Mouse (Mus musculus) sigmoid colon, adult 10 weeks (tissue): ENCODE results near the gene Spin2d. TPM values are rescaled to one million over a fixed set of nuclear protein-coding genes. Genes with fewer than 3 reads are reported as not detected.

Experiments used
- polyA plus RNA-seq: library from polyadenylated mRNA; stranded (reverse); fragments of 350-450 nt; fragmentation: Illumina TruSeq; extraction: RNeasy Lipid Tissue Mini Kit (QIAGEN cat#74804); gene quantifications from one replicate; pipeline ENCODE4 v1.2.3, GENCODE M21; 2014; ENCODE audit warnings: low read depth, low replicate concordance

Gene Spin2d
- not detected for polyA plus RNA-seq

DNA sequence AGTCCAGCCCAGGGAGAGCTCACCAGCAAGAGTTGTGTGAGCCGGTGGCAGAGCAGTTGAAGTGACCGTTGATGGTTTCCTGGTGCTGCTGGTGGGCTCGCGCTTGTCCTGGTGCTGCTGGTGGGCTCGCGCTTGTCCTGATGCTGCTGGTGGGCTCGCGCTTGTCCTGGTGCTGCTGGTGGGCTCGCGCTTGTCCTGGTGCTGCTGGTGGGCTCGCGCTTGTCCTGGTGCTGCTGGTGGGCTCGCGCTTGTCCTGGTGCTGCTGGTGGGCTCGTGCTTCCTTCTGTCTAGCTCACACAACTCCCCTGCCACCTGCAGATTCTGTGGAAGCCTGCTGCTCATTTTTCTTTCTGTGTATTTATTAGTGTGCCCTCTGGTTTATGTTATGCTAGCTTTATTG, at the start of gene Spin2d:
Gene Spin2d, minus strand, starts transcription at position 101 of the 400 bp plus-strand sequence.

DNA sequence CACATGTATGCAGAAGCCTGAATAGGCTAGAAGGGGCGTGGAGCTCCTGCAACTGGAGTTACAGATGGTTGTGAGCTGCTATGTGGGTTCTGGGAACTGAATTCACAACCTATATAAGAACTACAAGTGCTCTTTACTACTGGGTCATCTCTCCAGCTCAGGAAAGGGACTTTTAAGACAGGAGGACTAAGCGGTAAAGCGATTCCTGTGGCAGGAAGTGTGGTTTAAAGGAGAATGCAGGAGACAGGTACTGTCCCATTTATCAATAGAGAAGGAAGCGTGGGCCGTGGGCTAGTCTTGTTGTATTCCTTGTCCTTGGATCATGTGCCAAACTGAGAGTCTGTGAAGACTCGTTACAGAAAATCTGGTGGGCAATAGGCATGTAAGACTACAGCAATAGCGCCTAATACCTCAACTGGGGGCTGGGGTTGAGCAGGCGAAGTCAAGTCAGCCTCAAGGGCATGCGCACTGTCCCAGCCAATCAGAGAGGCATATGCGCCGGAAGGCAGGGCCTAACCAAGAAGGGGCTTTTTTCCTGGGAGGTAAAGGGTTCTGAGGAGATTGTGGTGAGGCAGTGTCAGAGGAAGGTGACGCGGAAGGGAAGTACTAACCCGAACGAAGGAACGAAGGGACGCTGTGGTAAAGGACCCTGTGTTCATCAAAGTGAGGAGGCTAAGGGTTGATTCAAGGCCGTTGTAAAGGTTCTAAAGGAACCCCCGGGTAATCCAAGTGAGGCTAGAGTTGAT, 37.2 kb upstream of the Spin2d start, which contains the start of gene Xlr4b:
Gene Xlr4b, plus strand, starts transcription at position 515 of the 746 bp plus-strand sequence.

DNA sequence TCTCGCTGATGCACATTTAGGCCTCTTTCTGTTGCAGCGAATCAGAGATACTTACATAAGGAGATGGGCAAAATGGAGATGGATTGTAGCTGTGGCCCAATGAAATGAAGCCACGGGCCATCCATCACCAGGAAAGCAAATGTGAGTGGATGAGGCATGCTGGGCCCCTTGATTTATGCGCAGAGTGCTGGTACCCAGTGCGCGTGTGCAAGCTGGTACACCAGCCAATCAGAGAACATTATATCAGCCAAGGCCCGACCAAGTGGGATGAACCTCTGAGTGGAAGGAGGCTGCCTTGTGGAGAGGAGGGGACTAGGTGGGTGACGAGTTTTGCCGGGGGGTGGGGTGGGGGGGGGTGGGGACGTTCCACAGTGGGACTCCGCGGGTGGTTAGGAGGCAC, 15.1 kb upstream of the Spin2d start, which contains the start of gene Xlr3b:
Gene Xlr3b, plus strand, starts transcription at position 274 of the 400 bp plus-strand sequence.

DNA sequence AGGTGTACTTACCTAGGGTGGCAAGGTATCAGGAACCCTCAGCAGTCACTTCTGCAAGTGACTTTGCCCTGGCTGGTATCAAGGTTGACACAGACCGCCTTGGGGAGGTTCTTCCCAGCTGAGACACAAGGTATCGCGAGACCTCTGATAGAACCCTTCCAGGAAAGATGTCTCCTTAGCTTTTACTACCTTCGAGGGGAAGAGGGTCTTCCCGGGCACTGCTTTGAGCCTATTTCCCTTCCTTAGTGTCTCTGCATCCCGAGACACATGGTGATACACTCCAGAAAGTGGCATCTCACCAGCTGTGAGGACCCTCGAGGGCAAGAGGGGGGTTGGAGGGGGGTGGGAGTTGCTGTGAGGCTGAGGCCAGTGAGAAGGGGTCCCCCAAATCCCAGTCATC, 27.4 kb downstream of the Spin2d start, which contains the start of gene DXBay18:
Gene DXBay18, minus strand, starts transcription at position 101 of the 400 bp plus-strand sequence.

DNA sequence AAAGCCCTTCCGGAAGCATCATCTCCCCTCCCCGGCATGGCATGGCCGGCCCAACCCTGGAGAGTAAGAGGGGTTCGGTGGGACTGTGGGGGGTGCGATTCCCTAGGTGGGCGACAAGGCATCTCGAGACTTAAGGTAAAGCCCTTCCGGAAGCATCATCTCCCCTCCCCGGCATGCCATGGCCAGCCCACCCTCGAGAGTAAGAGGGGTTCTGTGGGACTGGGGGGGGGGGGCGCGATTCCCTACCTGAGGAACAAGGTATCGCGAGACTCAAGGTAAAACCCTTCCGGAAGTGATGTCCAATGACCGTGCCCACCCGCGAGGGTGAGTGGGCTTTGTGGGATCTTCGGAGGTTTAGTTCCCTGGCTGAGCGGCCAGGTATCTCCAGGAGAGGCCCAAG, 28.3 kb downstream of the Spin2d start, which contains the start of gene Xlr5b:
Gene Xlr5b, plus strand, starts transcription at position 301 of the 400 bp plus-strand sequence.

Other genes starting within 250 kb of the Spin2d start
- 2.4 TPM for gene Zfp185, start 189.7 kb downstream of the Spin2d start, polyA plus RNA-seq
- not detected for gene Pnma5, start 139.9 kb downstream of the Spin2d start, polyA plus RNA-seq
- gene Pnma3, start 112.2 kb downstream of the Spin2d start, polyA plus RNA-seq: not detected
- gene Xlr4a, start 94.5 kb downstream of the Spin2d start, polyA plus RNA-seq: 6.8 TPM
- 36.3 TPM for gene Xlr3a, start 79.9 kb downstream of the Spin2d start, polyA plus RNA-seq
- not detected for gene Gm14685, start 59.9 kb downstream of the Spin2d start, polyA plus RNA-seq
- not detected for gene Xlr5b, start 28.2 kb downstream of the Spin2d start, polyA plus RNA-seq
- not detected for gene DXBay18, start 27.5 kb downstream of the Spin2d start, polyA plus RNA-seq
- gene Xlr3b, start 15.2 kb upstream of the Spin2d start, polyA plus RNA-seq: 9.8 TPM
- gene Xlr4b, start 37.3 kb upstream of the Spin2d start, polyA plus RNA-seq: 12.9 TPM
- gene F8a, start 51.3 kb upstream of the Spin2d start, polyA plus RNA-seq: 10.1 TPM
- 5.4 TPM for gene Xlr4c, start 66.1 kb upstream of the Spin2d start, polyA plus RNA-seq
- gene Xlr3c, start 88.4 kb upstream of the Spin2d start, polyA plus RNA-seq: not detected
- gene Xlr5a, start 116.0 kb upstream of the Spin2d start, polyA plus RNA-seq: not detected
- not detected for gene Xlr5c, start 116.0 kb upstream of the Spin2d start, polyA plus RNA-seq
- gene Gm45015, start 159.9 kb upstream of the Spin2d start, polyA plus RNA-seq: not detected
- gene Zfp275, start 165.6 kb upstream of the Spin2d start, polyA plus RNA-seq: 18.5 TPM
- not detected for gene Gm18336, start 221.7 kb upstream of the Spin2d start, polyA plus RNA-seq
- 0.25 TPM for gene Zfp92, start 234.1 kb upstream of the Spin2d start, polyA plus RNA-seq